Mouse (Mus musculus): ENCODE results near the gene Hlcs.
A peak's percentile ranks its signal among the peaks of the same experiment; 100 is the strongest.
"Not testable (repeated sequence)": the region's sequence is repeated elsewhere in the genome, so short reads cannot be mapped to it uniquely, and the experiment has no call there.

The Hlcs gene

DNA sequence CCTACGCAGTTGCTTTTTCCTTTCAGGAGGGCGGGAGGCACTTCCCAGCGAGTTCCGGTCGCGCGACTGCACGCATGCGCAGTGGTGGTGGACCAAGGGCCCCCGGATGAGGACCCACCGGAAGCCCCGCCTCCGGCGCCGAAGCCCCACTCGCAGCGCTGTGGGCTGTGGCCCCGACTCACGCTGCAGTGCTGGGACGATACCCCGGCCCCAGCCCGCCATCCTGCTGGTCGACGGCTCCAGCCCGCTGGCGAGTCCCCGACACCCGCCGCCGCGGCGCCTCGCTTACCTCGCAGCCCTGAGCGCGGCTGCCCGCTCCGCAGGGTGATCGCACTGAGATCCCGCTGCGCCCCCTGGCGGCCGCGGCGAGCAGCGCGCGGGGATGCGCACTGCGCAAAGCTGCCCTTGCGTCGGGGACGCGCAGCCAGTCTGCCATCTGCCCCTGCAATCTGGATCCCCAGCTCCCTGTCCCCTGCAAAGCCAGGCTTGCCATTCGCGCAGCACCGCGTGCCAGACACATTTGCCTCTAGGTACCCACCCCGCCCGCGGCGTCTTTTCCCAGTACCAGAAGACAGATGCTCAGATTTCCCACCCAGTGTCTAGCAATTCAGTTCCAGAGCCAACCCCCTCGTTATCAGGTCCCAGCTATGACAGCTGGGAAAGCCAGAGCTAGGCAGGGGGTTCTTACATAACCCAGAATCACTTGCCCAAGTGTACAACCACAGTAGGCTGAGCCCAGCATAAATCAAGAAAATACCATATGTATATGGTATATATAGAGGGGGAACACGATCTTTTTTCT lies at the start of gene Hlcs:
Hlcs (minus strand) TSS at position 343 of the 802 bp plus-strand sequence.
- DNase-seq, result peak; percentile 99

DNA sequence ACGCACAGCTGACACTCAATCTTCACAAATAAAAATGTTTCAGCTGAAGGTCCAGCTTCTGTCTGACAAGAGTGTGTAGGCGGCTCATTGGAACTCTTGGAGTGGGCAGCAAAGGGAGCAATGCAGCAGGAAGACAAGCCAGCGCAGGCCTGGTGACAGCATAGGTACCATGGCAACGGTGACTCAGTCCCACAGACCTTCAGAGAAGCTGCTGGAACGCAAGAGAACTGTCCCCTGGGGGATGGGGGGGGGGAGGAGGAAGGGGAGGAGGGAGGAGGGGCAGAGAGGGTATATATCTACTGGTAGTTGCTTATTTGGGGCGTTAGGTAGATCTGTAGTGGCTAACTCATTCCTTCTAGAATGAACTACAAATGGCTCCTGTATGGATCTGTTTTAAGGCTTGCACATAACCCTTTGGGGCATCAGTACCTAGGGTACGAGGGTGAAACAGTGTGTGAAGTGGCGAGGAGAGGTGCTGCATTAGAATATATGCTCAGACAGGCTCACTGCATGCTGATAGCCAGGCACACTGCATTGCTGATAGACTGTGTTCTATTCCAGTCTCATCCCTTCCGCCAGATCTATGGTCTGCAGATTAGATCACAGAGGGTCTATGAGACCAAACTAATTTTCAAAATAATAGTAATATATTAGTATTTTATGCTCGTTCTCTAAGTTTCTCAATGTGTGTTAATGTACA lies 49.0 kb upstream of the Hlcs start:
- DNase-seq, result peak; percentile 32

- DNase-seq, result no peak
Measured at GRCm38 (mm10) chr16:94360578-94361350, 47.4 kb upstream of the Hlcs start.

GRCm38 (mm10) chr16:94358091-94358490 lies 44.7 kb upstream of the Hlcs start:
- DNase-seq, result no peak

DNA sequence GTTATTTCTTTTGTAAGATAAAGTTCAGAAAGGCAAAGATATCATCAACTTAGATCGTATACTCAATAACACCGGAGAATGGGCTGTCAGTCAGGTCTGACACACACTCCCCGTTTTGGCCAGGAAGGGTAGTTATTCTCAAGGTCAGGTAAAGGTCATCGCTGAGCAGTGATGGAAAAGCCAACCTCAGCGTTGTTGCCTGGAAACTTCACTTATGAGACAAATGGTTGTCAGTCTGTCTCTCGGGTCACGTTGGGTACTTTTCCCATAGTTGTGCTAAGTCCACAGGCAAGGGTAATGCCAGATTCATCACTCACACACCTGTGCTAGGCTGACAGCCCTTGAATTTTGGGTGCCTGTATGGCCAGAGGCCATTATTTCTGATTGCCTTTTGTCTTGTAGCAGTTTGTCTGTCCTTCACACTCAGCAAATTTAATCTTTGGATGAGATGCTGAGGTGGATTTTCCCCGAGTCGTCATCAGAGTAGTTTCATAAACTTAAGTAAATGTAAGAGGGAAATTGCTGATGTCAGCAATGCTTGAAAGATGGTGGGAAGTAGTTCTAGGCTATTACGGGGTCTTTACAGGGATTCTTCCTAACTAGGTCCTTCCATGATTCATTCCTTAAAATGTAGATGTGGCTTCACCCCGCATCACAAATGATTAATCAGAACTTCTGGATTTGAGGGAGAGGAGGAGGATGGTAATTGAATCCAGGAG lies 43.6 kb upstream of the Hlcs start:
- DNase-seq, result no peak

- DNase-seq, result no peak
Measured at GRCm38 (mm10) chr16:94356046-94356445, 42.7 kb upstream of the Hlcs start.

DNA sequence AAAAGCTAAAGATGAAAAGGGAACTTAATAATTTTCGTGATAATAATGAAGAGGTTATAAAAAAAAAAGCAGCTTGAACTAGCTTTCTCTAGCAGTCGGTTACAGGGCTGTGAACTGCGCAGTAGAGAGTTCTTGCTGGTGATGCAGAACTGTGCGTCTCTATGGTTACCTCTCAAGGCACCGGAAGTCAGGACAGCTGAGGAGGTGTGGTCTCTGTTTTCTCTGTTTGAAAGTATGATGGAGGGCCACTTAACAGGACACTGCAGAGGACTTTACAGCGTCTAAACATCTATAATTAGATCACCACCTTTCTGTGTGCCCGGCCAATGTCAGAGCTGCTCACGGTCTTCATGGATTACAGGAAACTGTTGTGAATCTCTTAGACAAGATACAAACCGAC lies 41.1 kb upstream of the Hlcs start:
- no peak for DNase-seq

- no peak for DNase-seq
Measured at GRCm38 (mm10) chr16:94350287-94350677, 36.9 kb upstream of the Hlcs start.

DNA sequence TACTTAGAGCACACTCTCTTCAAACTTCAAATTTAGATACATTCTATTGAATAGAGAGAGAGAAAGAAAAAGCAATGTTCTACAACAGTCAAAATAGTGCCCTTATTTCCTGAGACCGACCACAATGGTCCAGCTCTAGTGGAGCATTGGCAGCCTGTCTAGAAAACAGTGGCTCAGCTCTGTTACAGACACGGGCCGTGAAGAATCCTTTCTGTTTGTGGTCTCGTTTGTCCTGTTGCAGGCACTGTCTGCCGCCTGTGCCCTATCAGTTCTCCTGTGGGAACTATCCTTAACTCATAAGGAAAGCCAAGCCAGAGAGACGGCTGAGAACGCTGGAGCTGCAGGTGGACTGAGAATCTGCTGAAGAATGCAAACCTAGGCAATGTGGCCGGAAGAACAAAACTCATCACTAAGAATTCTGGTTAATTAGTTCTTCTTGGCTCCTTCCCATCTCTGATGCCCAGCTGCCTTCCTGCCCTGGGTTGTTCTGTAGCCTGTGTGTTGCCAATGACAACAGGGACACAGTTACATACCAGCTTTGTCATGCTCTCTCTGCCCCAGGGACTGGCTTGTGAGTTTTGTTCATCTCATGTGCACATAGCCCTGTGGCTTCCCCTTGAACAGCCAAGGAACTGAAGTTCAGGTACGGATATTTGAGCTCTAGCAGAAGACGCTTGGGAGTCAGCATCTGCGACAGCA lies 36.4 kb upstream of the Hlcs start:
- DNase-seq, result no peak

DNA sequence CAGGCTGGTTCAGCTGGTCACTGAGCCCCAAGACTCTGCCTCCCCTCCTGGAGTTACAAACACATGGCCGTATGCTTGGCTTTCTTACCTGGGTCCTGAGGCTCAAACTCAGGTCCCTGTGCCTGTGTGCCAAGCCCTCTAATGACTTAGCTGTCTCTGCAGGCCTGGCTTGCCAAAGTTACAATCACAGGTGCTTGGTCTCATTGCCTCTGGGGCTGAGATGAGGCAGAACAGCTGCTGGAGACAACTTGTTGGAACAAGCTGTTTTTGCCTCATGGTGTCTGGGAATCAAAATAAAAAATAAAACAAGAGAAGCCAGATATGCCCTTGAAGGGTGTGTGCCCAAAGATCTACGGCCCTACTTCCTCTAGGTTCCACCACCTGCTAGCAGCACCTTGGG lies 35.4 kb upstream of the Hlcs start:
- DNase-seq, result no peak

GRCm38 (mm10) chr16:94347080-94347731 lies 33.8 kb upstream of the Hlcs start:
- no peak for DNase-seq

GRCm38 (mm10) chr16:94345733-94346132 lies 32.4 kb upstream of the Hlcs start:
- no peak for DNase-seq

DNA sequence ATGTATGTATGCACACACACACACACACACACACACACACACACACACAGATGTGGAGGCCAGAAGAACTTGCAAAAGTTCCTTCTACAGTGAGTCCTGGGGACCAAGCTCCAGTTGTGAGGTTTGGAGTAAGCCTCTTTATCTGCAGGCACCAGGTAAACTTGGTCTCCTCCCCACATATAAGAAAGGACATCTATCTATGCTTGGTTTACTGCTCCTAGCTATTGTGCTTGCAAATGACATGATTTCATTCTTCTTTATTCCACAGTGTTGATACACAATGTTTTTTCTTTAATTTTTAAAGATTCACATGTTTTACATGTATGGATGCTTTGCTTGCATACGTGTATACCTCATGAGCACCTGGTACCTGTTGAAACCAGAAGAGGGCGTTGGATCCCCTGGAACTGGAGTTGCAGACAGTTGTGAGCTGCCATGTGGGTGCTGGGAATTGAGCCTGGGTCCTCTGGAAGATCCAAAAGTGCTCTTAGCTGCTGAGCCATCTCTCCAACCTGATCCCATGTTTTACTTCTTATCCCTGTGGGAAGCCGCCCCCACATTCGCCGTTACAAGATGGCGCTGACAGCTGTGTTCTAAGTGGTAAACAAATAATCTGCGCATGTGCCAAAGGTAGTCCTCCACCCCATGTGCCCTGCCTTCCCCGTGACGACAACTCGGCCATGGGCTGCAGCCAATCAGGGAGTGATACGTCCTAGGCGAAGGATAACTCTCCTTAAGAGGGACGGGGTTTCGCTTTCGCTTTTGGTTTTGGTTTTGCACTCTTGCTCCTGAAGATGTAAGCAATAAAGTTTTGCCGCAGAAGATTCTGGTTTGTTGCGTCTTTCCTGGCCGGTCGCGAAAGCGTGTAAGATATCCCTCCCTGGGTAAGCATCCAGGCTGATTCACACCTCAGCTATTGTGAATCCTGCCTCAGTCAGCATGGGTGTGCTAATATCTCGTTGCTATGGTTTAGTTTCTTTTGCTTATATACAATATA lies 26.1 kb upstream of the Hlcs start:
- not testable (repeated sequence) for DNase-seq

- no peak for DNase-seq
Measured at GRCm38 (mm10) chr16:94335656-94336055, 22.3 kb upstream of the Hlcs start.

DNA sequence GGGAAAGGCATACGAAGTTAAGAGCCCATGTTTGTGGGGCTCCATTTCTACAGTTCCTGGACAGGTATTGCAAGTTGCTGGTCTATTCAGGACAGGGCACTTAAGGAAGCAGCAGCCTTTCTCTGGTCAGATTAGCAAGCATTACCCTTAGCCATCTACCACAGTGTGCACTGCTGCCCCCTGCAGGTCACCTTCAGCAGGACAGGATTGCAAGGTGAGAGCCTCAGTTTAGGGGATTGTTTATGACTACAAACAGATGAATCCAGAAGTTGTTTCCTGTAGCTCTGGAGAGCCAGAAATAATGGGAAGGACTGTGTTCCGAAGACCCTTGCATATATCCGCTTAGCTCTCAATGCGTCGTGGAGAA lies 18.5 kb upstream of the Hlcs start:
- DNase-seq, result no peak

- DNase-seq, result no peak
Measured at GRCm38 (mm10) chr16:94331233-94331885, 18.0 kb upstream of the Hlcs start.

DNA sequence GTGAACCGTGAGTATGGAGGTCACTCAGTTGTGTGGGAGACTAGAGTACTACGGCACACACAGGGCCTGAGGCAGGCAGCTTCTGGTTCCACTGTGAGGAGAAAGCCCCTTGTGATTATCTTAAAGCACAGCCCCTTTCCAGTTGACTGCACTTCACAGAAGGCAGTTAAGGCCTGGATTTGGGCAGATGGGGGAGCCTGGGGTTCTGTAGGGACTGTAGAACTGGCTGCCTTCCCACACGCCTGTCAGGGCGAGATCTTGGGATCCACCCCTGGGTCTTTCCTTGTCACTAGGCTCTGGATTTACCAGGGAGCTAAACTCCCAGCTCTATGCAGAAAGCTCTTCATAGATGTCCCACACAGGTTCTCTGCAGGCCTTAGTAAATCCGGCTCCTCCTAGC lies 17.1 kb upstream of the Hlcs start:
- no peak for DNase-seq

GRCm38 (mm10) chr16:94328881-94329867 lies 15.8 kb upstream of the Hlcs start:
- DNase-seq, result no peak

All from right cerebral cortex, postnatal 4 days (tissue).